Mouse (Mus musculus): ENCODE measurements around the gene Nln.

- TF ChIP-seq POLR2A (IDR thresholded peaks at IDR 0.05; ENCODE audit: insufficient read depth, low read length) = no peak
- no peak for TF ChIP-seq CTCF (IDR thresholded peaks at IDR 0.05; ENCODE audit: low read depth, low read length)
- no peak for TF ChIP-seq EP300 (IDR thresholded peaks at IDR 0.05; ENCODE audit: insufficient read depth, low read depth, low read length)
Measured at GRCm38 (mm10) chr13:104044332-104044731, 65.1 kb downstream of the Nln start.

Measured in ES-Bruce4 (cell line).